22 mouse cellular contexts compared by ENCODE assay signal in the genomic region with DNA sequence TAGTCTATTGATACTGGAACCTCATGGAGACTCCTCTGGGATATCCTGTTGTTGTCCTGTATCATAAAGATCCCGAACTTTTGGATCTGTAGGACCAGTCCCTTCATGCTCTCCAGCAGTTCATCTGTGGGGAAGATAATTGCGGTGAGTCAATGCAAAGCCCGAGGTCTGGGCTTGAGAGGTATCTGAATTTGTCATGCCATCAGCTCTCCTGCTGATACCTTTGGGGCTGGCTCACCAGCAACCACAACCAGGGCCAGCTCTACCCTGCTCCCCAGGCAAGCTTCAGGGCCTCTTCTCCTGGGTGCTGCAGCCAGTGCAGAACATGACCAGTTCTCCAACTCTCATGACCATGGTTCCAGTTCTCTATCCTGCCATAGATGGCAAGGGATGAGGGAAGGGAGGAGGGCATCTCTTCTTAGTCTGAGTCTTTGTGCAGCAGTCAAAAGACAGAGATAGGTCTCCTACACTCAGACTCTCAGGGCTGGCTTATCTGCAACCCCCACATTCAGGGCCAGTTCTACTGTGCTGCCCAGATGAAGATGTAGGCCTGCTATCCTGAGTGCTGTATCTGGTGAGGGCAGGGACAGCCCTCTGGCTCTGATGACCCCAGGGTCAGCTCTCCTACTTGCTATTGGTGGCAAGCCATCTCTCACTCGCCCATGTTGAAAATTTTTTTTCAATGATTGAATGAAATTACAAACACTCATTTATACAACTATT. TPM values are rescaled to one million over a fixed set of nuclear protein-coding genes. Genes with fewer than 3 reads are reported as not detected.
DNase-seq lines count a peak whose midpoint lies in the region; ATAC-seq and TF ChIP-seq lines count a peak whose summit lies in the region.
"Had no signal": no experiment of that assay in that cellular context is flagged by ENCODE, and none has a peak within 500 bp of the region (broad histone marks: within the 10 kb centered on the region; RNA-seq: fewer than 3 reads in every experiment).

No protein-coding gene starts in this region.

- no peak overlapping the region for H3K4me3 ChIP-seq in heart, embryonic 11.5 days (ENCODE audit: low read depth, low read length)
- H3K4me3 ChIP-seq in stomach, embryonic 14.5 days (ENCODE audit: low read depth, low read length) = no peak overlapping the region
- no peak overlapping the region for H3K4me3 ChIP-seq in stomach, postnatal 0 days (ENCODE audit: low read depth, low read length)
- no peak overlapping the region for H3K4me3 ChIP-seq in liver, embryonic 13.5 days (replicated peaks)
- no peak overlapping the region for H3K4me3 ChIP-seq in stomach, embryonic 15.5 days (replicated peaks)
- H3K4me3 ChIP-seq: forebrain, embryonic 15.5 days; heart, embryonic 13.5 days; hindbrain, embryonic 15.5 days; limb, embryonic 15.5 days; megakaryocyte, embryonic 14.5 days had no signal

- H3K36me3 ChIP-seq in heart, embryonic 11.5 days (ENCODE audit: control insufficient read depth, insufficient read depth, low read length) = no peaks in the 10 kb centered on the region
- no peaks in the 10 kb centered on the region for H3K36me3 ChIP-seq in stomach, embryonic 14.5 days (ENCODE audit: control insufficient read depth, insufficient read depth, low read length)
- no peaks in the 10 kb centered on the region for H3K36me3 ChIP-seq in stomach, postnatal 0 days (ENCODE audit: control insufficient read depth, insufficient read depth, low read length)
- H3K36me3 ChIP-seq in liver, embryonic 13.5 days = no peaks in the 10 kb centered on the region
- H3K36me3 ChIP-seq in stomach, embryonic 15.5 days = no peaks in the 10 kb centered on the region
- H3K36me3 ChIP-seq: forebrain, embryonic 15.5 days; heart, embryonic 13.5 days; hindbrain, embryonic 15.5 days; limb, embryonic 15.5 days had no signal

- H3K9me3 ChIP-seq in heart, embryonic 11.5 days (replicated peaks; ENCODE audit: control insufficient read depth, low read length) = no peaks in the 10 kb centered on the region
- no peaks in the 10 kb centered on the region for H3K9me3 ChIP-seq in stomach, embryonic 14.5 days (ENCODE audit: control insufficient read depth, low read depth, low read length)
- H3K9me3 ChIP-seq in stomach, postnatal 0 days (ENCODE audit: control insufficient read depth, low read length) = no peaks in the 10 kb centered on the region
- H3K9me3 ChIP-seq in liver, embryonic 13.5 days (replicated peaks) = no peaks in the 10 kb centered on the region
- no peaks in the 10 kb centered on the region for H3K9me3 ChIP-seq in stomach, embryonic 15.5 days
- H3K9me3 ChIP-seq: forebrain, embryonic 15.5 days; heart, embryonic 13.5 days; hindbrain, embryonic 15.5 days; limb, embryonic 15.5 days; megakaryocyte, embryonic 14.5 days had no signal

- 74% methylated on average over 4 of the region's 4 CpGs for WGBS in heart, embryonic 11.5 days (ENCODE audit: insufficient replicate concordance)
- WGBS in stomach, embryonic 14.5 days = 76% methylated on average over 4 of the region's 4 CpGs
- 76% methylated on average over 4 of the region's 4 CpGs for WGBS in stomach, postnatal 0 days
- WGBS in liver, embryonic 13.5 days (ENCODE audit: insufficient replicate concordance) = 36% methylated on average over 4 of the region's 4 CpGs
- WGBS in stomach, embryonic 15.5 days = 70% methylated on average over 4 of the region's 4 CpGs

- peaks cover 3% of the 10 kb centered on the region; the same call in 1 of the 2 replicates for H3K4me1 ChIP-seq in heart, embryonic 11.5 days (ENCODE audit: control insufficient read depth, insufficient read depth, low read length)
- no peaks in the 10 kb centered on the region for H3K4me1 ChIP-seq in stomach, embryonic 14.5 days (ENCODE audit: control insufficient read depth, insufficient read depth, low read length)
- no peaks in the 10 kb centered on the region for H3K4me1 ChIP-seq in stomach, postnatal 0 days (replicated peaks; ENCODE audit: control insufficient read depth, insufficient read depth)
- peaks cover 35% of the 10 kb centered on the region for H3K4me1 ChIP-seq in liver, embryonic 13.5 days (replicated peaks)
- H3K4me1 ChIP-seq in stomach, embryonic 15.5 days = no peaks in the 10 kb centered on the region
- H3K4me1 ChIP-seq: hindbrain, embryonic 15.5 days; megakaryocyte, embryonic 14.5 days had no signal

- intact Hi-C loops in heart, postnatal 10 days (cut with DNase I) = no loop called here

- TF ChIP-seq CTCF in stomach, postnatal 0 days (IDR thresholded peaks at IDR 0.05; ENCODE audit: low read depth) = no peak

- no peak overlapping the region for H3K9ac ChIP-seq in heart, embryonic 11.5 days (ENCODE audit: low read depth, low read length)
- no peak overlapping the region for H3K9ac ChIP-seq in stomach, embryonic 14.5 days (replicated peaks; ENCODE audit: low read depth, low read length)
- H3K9ac ChIP-seq in stomach, postnatal 0 days (ENCODE audit: low read length) = no peak overlapping the region
- H3K9ac ChIP-seq in liver, embryonic 13.5 days = 0 out of 2 replicates have a peak overlapping the region, but pooled peaks have one; percentile 9
- no peak overlapping the region for H3K9ac ChIP-seq in stomach, embryonic 15.5 days
- H3K9ac ChIP-seq: forebrain, embryonic 15.5 days; heart, embryonic 13.5 days; hindbrain, embryonic 15.5 days; limb, embryonic 15.5 days had no signal

- peak; percentile 90 for ATAC-seq in heart, embryonic 11.5 days (replicated peaks; ENCODE audit: insufficient number of reproducible peaks, low FRiP score, low TSS enrichment)
- ATAC-seq in stomach, embryonic 14.5 days (ENCODE audit: insufficient number of reproducible peaks, insufficient read depth, low FRiP score, low read depth) = peak; percentile 37; the same call in 1 of the 2 replicates
- no peak; the same call in 1 of the 2 replicates for ATAC-seq in stomach, postnatal 0 days (ENCODE audit: low FRiP score, low TSS enrichment)
- ATAC-seq in liver, embryonic 13.5 days (ENCODE audit: low read depth) = peak; percentile 100
- peak; percentile 87 for ATAC-seq in stomach, embryonic 15.5 days (ENCODE audit: insufficient read depth, low FRiP score, low read depth)
- ATAC-seq: activated CD4-positive, CD25-positive, alpha-beta regulatory T cell, adult 4 months; CD4-positive, CD25-positive, alpha-beta regulatory T cell, adult 4 months; forebrain, embryonic 15.5 days; intestine, postnatal 0 days had no signal

- DNase-seq in heart, postnatal 10 days = no peak
- DNase-seq in stomach, postnatal 0 days (ENCODE audit: low spot score) = no peak
- peak; percentile 72 for DNase-seq in liver, embryonic 13.5 days
- DNase-seq in kidney, adult 11 months = no peak
- no peak for DNase-seq in kidney, adult 18-20 months
- DNase-seq: adrenal gland, postnatal 25 days; cerebellum, adult 2 months; gastrocnemius, postnatal 36 days; heart, postnatal 36 days; kidney, postnatal 25 days; lung, postnatal 10 days had no signal

- no peaks in the 10 kb centered on the region for H3K27me3 ChIP-seq in heart, embryonic 11.5 days (ENCODE audit: control insufficient read depth, insufficient read depth, low read length)
- no peaks in the 10 kb centered on the region for H3K27me3 ChIP-seq in stomach, embryonic 14.5 days (ENCODE audit: control insufficient read depth, insufficient read depth, low read length)
- no peaks in the 10 kb centered on the region for H3K27me3 ChIP-seq in stomach, postnatal 0 days (ENCODE audit: control insufficient read depth, insufficient read depth, low read length)
- H3K27me3 ChIP-seq in liver, embryonic 13.5 days = no peaks in the 10 kb centered on the region
- no peaks in the 10 kb centered on the region for H3K27me3 ChIP-seq in stomach, embryonic 15.5 days (replicated peaks)
- H3K27me3 ChIP-seq: forebrain, embryonic 15.5 days; heart, embryonic 13.5 days; hindbrain, embryonic 15.5 days; limb, embryonic 15.5 days; megakaryocyte, embryonic 14.5 days had no signal

- H3K4me2 ChIP-seq in heart, embryonic 11.5 days = no peak overlapping the region
- no peak overlapping the region for H3K4me2 ChIP-seq in stomach, embryonic 14.5 days (replicated peaks; ENCODE audit: low read depth, low read length)
- no peak overlapping the region for H3K4me2 ChIP-seq in stomach, postnatal 0 days (replicated peaks; ENCODE audit: low read depth)
- peak overlapping the region; percentile 48 for H3K4me2 ChIP-seq in liver, embryonic 13.5 days
- no peak overlapping the region for H3K4me2 ChIP-seq in stomach, embryonic 15.5 days
- H3K4me2 ChIP-seq: forebrain, embryonic 15.5 days; heart, embryonic 13.5 days; hindbrain, embryonic 15.5 days; limb, embryonic 15.5 days had no signal

- H3K27ac ChIP-seq in heart, embryonic 11.5 days (ENCODE audit: low read depth, low read length) = 0 out of 2 replicates have a peak overlapping the region, but pooled peaks have one; percentile 16
- no peak overlapping the region for H3K27ac ChIP-seq in stomach, embryonic 14.5 days (ENCODE audit: low read length)
- H3K27ac ChIP-seq in stomach, postnatal 0 days (replicated peaks) = no peak overlapping the region
- peak overlapping the region; percentile 85 for H3K27ac ChIP-seq in liver, embryonic 13.5 days
- no peak overlapping the region for H3K27ac ChIP-seq in stomach, embryonic 15.5 days
- H3K27ac ChIP-seq: forebrain, embryonic 15.5 days; heart, embryonic 13.5 days; hindbrain, embryonic 15.5 days; limb, embryonic 15.5 days had no signal

- no peak for TF ChIP-seq EP300 in stomach, postnatal 0 days (optimal IDR thresholded peaks at IDR 0.05)

RNA-seq across cellular contexts. Expression of a gene that starts 42.2 kb away (rescaled TPM):
- polyA plus RNA-seq in heart, embryonic 11.5 days (2014; fragmentation: Nextera tagmentation; extraction: Ambion mirVana) = 5.9 and 6.3 TPM in 2 replicates
- 10 to 100 TPM; 18.9 to 20.1 TPM for total RNA-seq in heart, postnatal 10 days (2021)
- polyA plus RNA-seq in stomach, embryonic 14.5 days (2014; fragmentation: Nextera tagmentation; extraction: Ambion mirVana) = 2.4 and 2.9 TPM in 2 replicates
- 3.3 and 4.7 TPM in 2 replicates for polyA plus RNA-seq in stomach, postnatal 0 days (2015; fragmentation: Nextera tagmentation; extraction: Ambion mirVana)
- polyA plus RNA-seq in liver, embryonic 13.5 days (2015; fragmentation: Nextera tagmentation; extraction: Ambion mirVana) = 0.48 and 0.65 TPM in 2 replicates
- 1.7 and 2.2 TPM in 2 replicates for polyA plus RNA-seq in stomach, embryonic 15.5 days (2015; fragmentation: Nextera tagmentation; extraction: Ambion mirVana)

Comparison
In these comparisons a context has a peak if more than half of its experiments do, and no peak if none do; other contexts are left out.
1. H3K27ac ChIP-seq: peak in heart, embryonic 11.5 days (single experiment) and liver, embryonic 13.5 days (single experiment); none in stomach, embryonic 14.5 days (single experiment), stomach, postnatal 0 days (single experiment) and stomach, embryonic 15.5 days (single experiment).